Mouse (Mus musculus): Measurements from ENCODE around the gene Bace2. TPM values are rescaled to one million over a fixed set of nuclear protein-coding genes. Genes with fewer than 3 reads are reported as not detected.

Bace2 gene
- polyA plus RNA-seq, 1 experiment from 2014 or later, result 48.2 TPM

GRCm38 (mm10) chr16:97353013-97353412 is 3.5 kb upstream of the Bace2 start:
- Histone ChIP-seq H3K9me3 (replicated peaks; ENCODE audit: control insufficient read depth, low read length) (no peaks in the 10 kb centered on the region), H3K27ac (ENCODE audit: low read length) (no peak overlapping the region), H3K4me3 (ENCODE audit: low read length) (no peak overlapping the region), H3K4me1 (ENCODE audit: control insufficient read depth, insufficient read depth, low read length) (0 out of 2 replicates have a peak, but pooled peaks cover 1% of the 10 kb centered on the region), H3K27me3 (ENCODE audit: control insufficient read depth, insufficient read depth, low read length) (no peaks in the 10 kb centered on the region), H3K4me2 (ENCODE audit: low read depth, low read length) (no peak overlapping the region), H3K9ac (ENCODE audit: low read length) (no peak overlapping the region), H3K36me3 (ENCODE audit: control insufficient read depth, insufficient read depth) (no peaks in the 10 kb centered on the region)
- ATAC-seq (replicated peaks; ENCODE audit: extremely low read depth, insufficient read depth, low FRiP score), result no peak
- 74% methylated on average over 2 of the region's 2 CpGs for WGBS

DNA sequence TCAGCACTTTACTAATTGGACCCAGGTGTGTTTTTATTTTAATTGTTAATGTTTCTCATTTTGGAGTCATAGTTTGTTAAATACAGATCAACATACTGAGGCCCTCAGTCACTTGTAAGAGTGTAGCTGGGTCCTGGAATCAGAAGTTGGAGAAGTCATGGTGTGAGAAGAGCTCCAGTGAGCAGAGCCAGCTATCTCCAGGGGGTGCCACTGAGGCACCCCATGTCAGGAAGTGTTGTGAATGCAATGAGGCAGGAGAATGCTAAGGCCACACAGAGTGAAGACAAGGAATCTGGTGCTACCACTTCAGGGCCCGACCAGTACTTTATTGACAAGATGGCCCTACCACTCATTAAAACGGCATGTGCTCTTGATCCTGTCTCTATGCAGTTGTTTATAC is 1.9 kb upstream of the Bace2 start:
- no peak overlapping the region for H3K4me2 ChIP-seq (ENCODE audit: low read depth, low read length)
- no peaks in the 10 kb centered on the region for H3K36me3 ChIP-seq (ENCODE audit: control insufficient read depth, insufficient read depth)
- no peaks in the 10 kb centered on the region for H3K9me3 ChIP-seq (replicated peaks; ENCODE audit: control insufficient read depth, low read length)
- H3K4me1 ChIP-seq (ENCODE audit: control insufficient read depth, insufficient read depth, low read length), result 0 out of 2 replicates have a peak, but pooled peaks cover 2% of the 10 kb centered on the region
- no peak overlapping the region for H3K9ac ChIP-seq (ENCODE audit: low read length)
- ATAC-seq (replicated peaks; ENCODE audit: extremely low read depth, insufficient read depth, low FRiP score), result no peak
- H3K27me3 ChIP-seq (ENCODE audit: control insufficient read depth, insufficient read depth, low read length), result no peaks in the 10 kb centered on the region
- no peak overlapping the region for H3K4me3 ChIP-seq (ENCODE audit: low read length)
- H3K27ac ChIP-seq (ENCODE audit: low read length), result no peak overlapping the region
- 71% methylated on average over 2 of the region's 2 CpGs for WGBS

DNA sequence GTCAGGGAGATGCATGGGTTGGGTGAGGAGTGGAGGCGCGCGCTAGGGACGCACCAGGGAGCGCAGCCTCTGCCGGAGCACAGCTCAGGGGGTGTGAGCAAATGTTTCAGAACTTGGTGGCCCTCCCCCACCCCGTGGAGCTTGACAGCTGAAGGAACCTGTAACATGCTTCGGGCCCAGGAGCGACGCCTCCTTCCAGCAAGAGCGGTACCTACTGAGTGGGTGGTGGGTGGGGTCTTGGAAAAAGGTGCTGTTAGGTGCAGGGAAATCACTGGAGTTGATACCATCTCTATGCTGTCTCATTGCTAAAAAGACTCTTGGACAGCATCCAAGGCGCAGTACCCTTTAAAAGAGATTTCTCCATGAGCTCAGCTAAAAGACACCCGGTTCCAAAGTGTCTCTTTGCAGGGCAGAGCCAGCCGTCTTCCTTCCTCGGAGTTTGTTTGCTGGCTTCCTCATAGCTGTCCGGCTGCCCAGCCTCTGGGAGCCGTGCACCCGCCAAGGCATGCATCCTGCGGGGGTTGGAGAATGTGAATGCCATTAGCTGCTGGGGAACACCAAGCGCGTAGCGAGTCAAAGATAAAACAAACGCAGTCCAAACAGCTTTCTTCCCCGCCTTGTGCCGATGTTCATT is 763 bp downstream of the Bace2 start:
- Histone ChIP-seq H3K4me1 (ENCODE audit: control insufficient read depth, insufficient read depth, low read length) (peaks cover 9% of the 10 kb centered on the region), H3K27me3 (ENCODE audit: control insufficient read depth, insufficient read depth, low read length) (no peaks in the 10 kb centered on the region), H3K36me3 (ENCODE audit: control insufficient read depth, insufficient read depth) (no peaks in the 10 kb centered on the region), H3K4me3 (ENCODE audit: low read length) (peak overlapping the region; percentile 76), H3K27ac (ENCODE audit: low read length) (peak overlapping the region; percentile 43; the same call in 1 of the 2 replicates), H3K9ac (ENCODE audit: low read length) (peak overlapping the region; percentile 74), H3K9me3 (replicated peaks; ENCODE audit: control insufficient read depth, low read length) (no peaks in the 10 kb centered on the region), H3K4me2 (ENCODE audit: low read depth, low read length) (peak overlapping the region; percentile 97)
- ATAC-seq (replicated peaks; ENCODE audit: extremely low read depth, insufficient read depth, low FRiP score), result peak; percentile 69
- WGBS, result under 1% methylated on average over 25 of the region's 25 CpGs

GRCm38 (mm10) chr16:97362231-97362888 is 5.8 kb downstream of the Bace2 start:
- Histone ChIP-seq H3K27ac (ENCODE audit: low read length) (no peak overlapping the region), H3K4me3 (ENCODE audit: low read length) (no peak overlapping the region), H3K36me3 (ENCODE audit: control insufficient read depth, insufficient read depth) (no peaks in the 10 kb centered on the region), H3K9me3 (replicated peaks; ENCODE audit: control insufficient read depth, low read length) (no peaks in the 10 kb centered on the region), H3K4me1 (ENCODE audit: control insufficient read depth, insufficient read depth, low read length) (peaks cover 15% of the 10 kb centered on the region), H3K9ac (ENCODE audit: low read length) (no peak overlapping the region), H3K27me3 (ENCODE audit: control insufficient read depth, insufficient read depth, low read length) (no peaks in the 10 kb centered on the region), H3K4me2 (ENCODE audit: low read depth, low read length) (no peak overlapping the region)
- 36% methylated on average over 8 of the region's 8 CpGs for WGBS
- peak; percentile 50; the same call in 1 of the 2 replicates for ATAC-seq (replicated peaks; ENCODE audit: extremely low read depth, insufficient read depth, low FRiP score)

DNA sequence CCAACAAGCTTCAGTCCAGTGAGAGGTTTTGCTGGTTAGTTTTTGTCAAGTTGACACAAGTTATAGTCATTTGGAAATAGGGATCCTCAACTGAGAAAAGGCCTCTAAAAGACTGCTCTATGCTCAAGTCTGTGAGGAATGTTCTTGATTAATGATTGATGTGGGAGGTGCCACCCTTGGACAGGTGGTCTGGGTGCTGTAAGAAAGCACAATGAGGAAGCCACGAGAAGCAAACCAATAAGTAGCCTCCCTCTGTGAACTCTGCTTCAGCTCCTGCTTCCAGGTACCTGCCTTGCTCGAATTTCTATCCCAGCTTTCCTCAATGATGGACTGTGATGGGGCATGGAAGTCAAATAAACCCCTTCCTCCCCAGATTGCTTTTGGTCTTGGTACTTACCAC is 9.6 kb downstream of the Bace2 start:
- no peaks in the 10 kb centered on the region for H3K9me3 ChIP-seq (replicated peaks; ENCODE audit: control insufficient read depth, low read length)
- H3K9ac ChIP-seq (ENCODE audit: low read length), result no peak overlapping the region
- H3K4me3 ChIP-seq (ENCODE audit: low read length), result no peak overlapping the region
- H3K4me2 ChIP-seq (ENCODE audit: low read depth, low read length), result no peak overlapping the region
- no peaks in the 10 kb centered on the region for H3K36me3 ChIP-seq (ENCODE audit: control insufficient read depth, insufficient read depth)
- H3K4me1 ChIP-seq (ENCODE audit: control insufficient read depth, insufficient read depth, low read length), result peaks cover 13% of the 10 kb centered on the region
- no peak for ATAC-seq (replicated peaks; ENCODE audit: extremely low read depth, insufficient read depth, low FRiP score)
- 44% methylated on average over 2 of the region's 2 CpGs for WGBS
- no peak overlapping the region for H3K27ac ChIP-seq (ENCODE audit: low read length)
- H3K27me3 ChIP-seq (ENCODE audit: control insufficient read depth, insufficient read depth, low read length), result no peaks in the 10 kb centered on the region

DNA sequence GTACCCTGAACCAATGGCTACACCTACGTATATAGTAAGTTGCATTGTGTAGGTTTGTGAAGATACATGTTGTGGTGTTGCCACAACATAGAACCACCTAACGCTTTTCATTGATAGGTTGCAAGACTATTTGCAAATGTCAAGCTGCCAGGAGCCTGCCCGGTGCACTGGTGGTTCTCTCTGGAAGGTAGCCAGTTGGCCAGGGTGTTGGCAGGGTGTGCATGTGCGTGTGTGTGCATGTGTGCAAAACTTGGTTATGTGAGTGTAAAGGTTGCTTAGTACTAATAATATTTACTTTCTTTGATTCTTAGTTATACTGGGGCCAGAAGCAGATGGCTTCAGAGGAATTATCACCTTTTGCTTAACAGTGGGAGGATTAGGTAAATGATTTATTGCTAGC is 13.7 kb downstream of the Bace2 start:
- Histone ChIP-seq H3K4me3 (ENCODE audit: low read length) (no peak overlapping the region), H3K27ac (ENCODE audit: low read length) (no peak overlapping the region), H3K9ac (ENCODE audit: low read length) (no peak overlapping the region), H3K4me2 (ENCODE audit: low read depth, low read length) (no peak overlapping the region), H3K9me3 (replicated peaks; ENCODE audit: control insufficient read depth, low read length) (no peaks in the 10 kb centered on the region), H3K27me3 (ENCODE audit: control insufficient read depth, insufficient read depth, low read length) (no peaks in the 10 kb centered on the region), H3K4me1 (ENCODE audit: control insufficient read depth, insufficient read depth, low read length) (no peaks in the 10 kb centered on the region), H3K36me3 (ENCODE audit: control insufficient read depth, insufficient read depth) (no peaks in the 10 kb centered on the region)
- ATAC-seq (replicated peaks; ENCODE audit: extremely low read depth, insufficient read depth, low FRiP score), result no peak
- WGBS, result 61% methylated on average over 4 of the region's 4 CpGs

DNA sequence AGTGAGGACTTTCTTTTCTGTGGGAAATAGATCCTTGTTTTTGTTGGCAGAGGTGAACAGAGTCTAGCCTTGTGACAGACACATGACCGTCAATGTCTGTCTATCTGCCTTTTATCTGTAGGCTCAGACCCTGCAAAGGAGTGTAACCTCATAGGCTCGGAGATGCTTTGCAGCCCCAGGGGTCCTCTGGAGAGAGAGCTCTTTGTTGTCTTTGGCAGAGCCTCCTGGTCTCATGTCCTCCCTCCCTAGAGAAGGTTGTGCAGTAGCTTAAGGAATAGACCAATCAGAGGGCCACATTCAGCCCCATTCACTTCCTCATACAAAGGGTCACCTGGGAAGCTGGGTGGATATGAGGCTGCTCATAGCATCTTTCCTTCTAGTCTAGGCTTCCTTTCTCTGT is 31.4 kb downstream of the Bace2 start:
- Histone ChIP-seq H3K9me3 (replicated peaks; ENCODE audit: control insufficient read depth, low read length) (no peaks in the 10 kb centered on the region), H3K4me2 (ENCODE audit: low read depth, low read length) (no peak overlapping the region), H3K27me3 (ENCODE audit: control insufficient read depth, insufficient read depth, low read length) (no peaks in the 10 kb centered on the region), H3K36me3 (ENCODE audit: control insufficient read depth, insufficient read depth) (no peaks in the 10 kb centered on the region), H3K4me3 (ENCODE audit: low read length) (no peak overlapping the region), H3K9ac (ENCODE audit: low read length) (no peak overlapping the region), H3K27ac (ENCODE audit: low read length) (no peak overlapping the region), H3K4me1 (ENCODE audit: control insufficient read depth, insufficient read depth, low read length) (peaks cover 18% of the 10 kb centered on the region)
- ATAC-seq (replicated peaks; ENCODE audit: extremely low read depth, insufficient read depth, low FRiP score), result 0 out of 2 replicates have a peak, but pooled peaks have one; percentile 23
- 44% methylated on average over 2 of the region's 2 CpGs for WGBS

DNA sequence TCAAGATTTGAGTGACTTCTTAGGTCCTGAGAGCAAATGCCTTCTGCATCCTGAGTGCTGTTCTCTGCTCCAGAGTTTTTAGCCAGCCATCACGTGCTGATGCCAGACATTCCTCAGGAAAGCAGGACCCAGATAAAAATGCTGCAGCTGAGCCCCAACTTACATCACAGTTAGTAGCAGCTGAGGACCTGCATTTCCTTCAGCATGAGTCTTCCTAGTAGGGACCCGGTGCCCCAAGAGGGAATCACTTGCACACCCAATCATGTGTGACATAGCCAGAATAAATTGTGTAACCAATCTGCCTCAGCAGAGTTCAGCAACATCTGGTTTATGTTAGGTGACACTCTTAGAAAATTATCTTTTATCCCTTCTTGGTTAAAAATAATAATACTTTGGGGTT is 34.7 kb downstream of the Bace2 start:
- Histone ChIP-seq H3K4me1 (ENCODE audit: control insufficient read depth, insufficient read depth, low read length) (peaks cover 18% of the 10 kb centered on the region), H3K27me3 (ENCODE audit: control insufficient read depth, insufficient read depth, low read length) (no peaks in the 10 kb centered on the region), H3K4me3 (ENCODE audit: low read length) (no peak overlapping the region), H3K27ac (ENCODE audit: low read length) (no peak overlapping the region), H3K9me3 (replicated peaks; ENCODE audit: control insufficient read depth, low read length) (no peaks in the 10 kb centered on the region), H3K36me3 (ENCODE audit: control insufficient read depth, insufficient read depth) (no peaks in the 10 kb centered on the region), H3K9ac (ENCODE audit: low read length) (no peak overlapping the region), H3K4me2 (ENCODE audit: low read depth, low read length) (peak overlapping the region; percentile 28; the same call in 1 of the 2 replicates)
- ATAC-seq (replicated peaks; ENCODE audit: extremely low read depth, insufficient read depth, low FRiP score), result peak; percentile 63; the same call in 1 of the 2 replicates
- 4% methylated on average over 2 of the region's 2 CpGs for WGBS

DNA sequence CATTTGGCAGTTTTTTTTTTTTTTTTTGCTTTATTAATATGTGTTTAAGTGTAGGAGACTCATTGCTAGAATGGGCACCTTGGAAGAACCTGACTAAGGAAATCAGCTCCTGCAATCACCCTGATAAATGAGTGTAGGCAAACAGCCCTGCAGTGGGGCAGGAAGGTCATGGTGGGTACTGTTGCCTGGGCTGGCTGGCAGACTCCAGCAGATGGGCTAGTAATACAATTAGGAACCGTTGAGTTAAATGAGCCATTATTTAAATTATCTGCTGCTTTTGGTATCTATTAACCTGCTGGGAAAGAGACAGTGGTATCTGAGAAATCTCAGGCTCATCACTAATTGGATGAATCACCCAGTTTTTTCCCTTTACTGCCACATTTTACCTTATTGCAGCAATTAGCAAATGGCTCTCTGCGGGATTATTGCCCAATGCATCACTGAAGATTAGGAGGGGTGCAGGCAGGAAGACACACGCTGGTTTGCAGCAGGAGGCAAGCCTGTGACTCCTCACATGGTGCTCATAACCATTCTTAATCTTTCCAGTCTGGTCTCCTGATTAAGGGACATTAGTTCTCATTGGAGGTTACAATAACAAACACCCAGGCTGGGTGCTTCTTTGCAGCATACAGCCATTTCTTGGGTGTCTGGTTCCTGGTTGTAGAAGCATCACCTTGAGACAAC is 35.3 kb downstream of the Bace2 start:
- ATAC-seq (replicated peaks; ENCODE audit: extremely low read depth, insufficient read depth, low FRiP score), result no peak
- no peak overlapping the region for H3K4me3 ChIP-seq (ENCODE audit: low read length)
- H3K27me3 ChIP-seq (ENCODE audit: control insufficient read depth, insufficient read depth, low read length), result no peaks in the 10 kb centered on the region
- peaks cover 18% of the 10 kb centered on the region for H3K4me1 ChIP-seq (ENCODE audit: control insufficient read depth, insufficient read depth, low read length)
- H3K9me3 ChIP-seq (replicated peaks; ENCODE audit: control insufficient read depth, low read length), result no peaks in the 10 kb centered on the region
- WGBS, result 46% methylated on average over 3 of the region's 3 CpGs
- no peaks in the 10 kb centered on the region for H3K36me3 ChIP-seq (ENCODE audit: control insufficient read depth, insufficient read depth)
- H3K9ac ChIP-seq (ENCODE audit: low read length), result no peak overlapping the region
- H3K27ac ChIP-seq (ENCODE audit: low read length), result no peak overlapping the region
- no peak overlapping the region for H3K4me2 ChIP-seq (ENCODE audit: low read depth, low read length)
